Mouse (Mus musculus) kidney, adult 11 months (tissue): ENCODE data around the gene Cebpz.
A peak's percentile ranks its signal among the peaks of the same experiment; 100 is the strongest.

Experiments used
- DNase-seq: peaks from one replicate; pipeline ENCODE4 v3.0.0; 2022

Gene Cebpz

DNA sequence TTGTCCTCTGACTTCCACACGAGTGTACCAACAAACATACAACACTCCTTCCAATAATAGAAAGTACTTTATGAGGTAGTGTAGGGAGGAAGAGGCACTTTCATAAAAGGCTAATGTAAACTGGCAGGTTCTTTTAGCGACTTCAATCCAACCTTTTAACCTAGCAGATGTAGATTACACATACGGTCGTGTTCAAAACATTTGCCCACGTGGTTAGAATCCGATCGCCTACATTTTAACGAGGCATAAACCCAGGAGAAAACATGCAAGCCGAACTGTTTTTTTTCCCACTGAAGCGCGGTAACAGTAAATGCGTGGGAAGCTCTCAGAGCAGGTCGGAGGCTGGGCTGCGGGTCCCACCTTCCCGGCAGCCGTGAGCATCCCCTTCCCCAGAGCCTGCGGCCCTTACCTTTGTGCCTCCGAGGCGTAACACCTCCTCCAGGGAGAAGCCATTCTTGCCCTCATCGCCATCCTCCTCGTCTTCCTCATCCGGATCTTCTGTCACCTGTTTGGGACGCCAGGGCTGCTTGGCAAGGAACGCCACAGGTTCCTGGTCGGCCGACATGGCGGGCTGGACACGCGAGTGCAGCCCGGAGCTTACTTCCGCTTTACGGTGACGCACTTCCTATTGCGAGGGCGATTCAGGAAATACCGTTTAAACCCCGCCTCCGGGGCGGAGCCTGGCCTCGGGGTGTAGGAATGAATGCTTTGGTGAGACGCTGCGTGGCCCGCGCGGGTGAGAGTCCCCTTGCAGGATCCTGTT is at the start of gene Cebpz, which contains the start of gene Ndufaf7:
Gene Cebpz (minus strand): TSS at position 601 of the 763 bp plus-strand sequence.
Gene Ndufaf7 (plus strand): TSS at position 671 of the 763 bp plus-strand sequence.
- DNase-seq = peak; percentile 96

DNA sequence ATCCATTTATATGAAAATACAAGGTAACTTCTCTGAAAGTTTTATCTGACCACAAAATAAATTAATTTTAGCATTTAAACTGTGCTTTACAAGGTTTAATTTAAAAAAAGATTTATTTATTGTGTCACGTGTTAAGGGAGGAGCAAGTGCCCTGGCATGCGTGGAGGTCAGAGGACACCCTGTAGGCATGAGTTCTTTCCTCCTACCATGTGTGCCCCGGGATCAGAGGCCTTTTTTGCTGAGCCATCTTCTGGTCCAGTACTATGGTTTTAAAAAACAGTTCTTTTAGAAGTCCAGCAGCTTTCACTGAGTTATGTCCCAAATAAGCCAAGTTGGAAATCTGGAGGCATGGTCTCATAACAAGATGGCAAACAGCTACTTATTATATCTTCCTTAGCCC is 46.9 kb upstream of the Cebpz start:
- DNase-seq = no peak

DNA sequence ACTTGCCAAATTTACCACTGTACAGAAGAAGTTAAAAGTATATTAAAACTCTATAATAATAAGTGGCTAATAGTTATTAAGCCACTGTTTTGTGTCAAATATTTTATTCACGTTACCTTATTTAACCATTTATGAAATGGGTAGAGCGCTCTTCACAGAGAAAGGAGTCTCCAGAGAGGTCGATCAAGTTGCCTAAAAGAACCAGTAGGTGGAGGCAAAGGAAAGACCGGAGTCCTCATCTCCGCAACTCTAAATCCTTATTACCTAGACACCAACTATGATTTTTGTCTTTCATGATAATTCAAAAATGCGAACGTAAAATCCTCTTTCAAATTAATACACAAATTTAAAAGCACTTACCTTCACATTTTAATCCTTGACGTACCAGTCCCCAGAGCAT is 46.3 kb upstream of the Cebpz start:
- no peak for DNase-seq

GRCm38 (mm10) chr17:78968500-78968899 is 31.6 kb upstream of the Cebpz start:
- no peak for DNase-seq

DNA sequence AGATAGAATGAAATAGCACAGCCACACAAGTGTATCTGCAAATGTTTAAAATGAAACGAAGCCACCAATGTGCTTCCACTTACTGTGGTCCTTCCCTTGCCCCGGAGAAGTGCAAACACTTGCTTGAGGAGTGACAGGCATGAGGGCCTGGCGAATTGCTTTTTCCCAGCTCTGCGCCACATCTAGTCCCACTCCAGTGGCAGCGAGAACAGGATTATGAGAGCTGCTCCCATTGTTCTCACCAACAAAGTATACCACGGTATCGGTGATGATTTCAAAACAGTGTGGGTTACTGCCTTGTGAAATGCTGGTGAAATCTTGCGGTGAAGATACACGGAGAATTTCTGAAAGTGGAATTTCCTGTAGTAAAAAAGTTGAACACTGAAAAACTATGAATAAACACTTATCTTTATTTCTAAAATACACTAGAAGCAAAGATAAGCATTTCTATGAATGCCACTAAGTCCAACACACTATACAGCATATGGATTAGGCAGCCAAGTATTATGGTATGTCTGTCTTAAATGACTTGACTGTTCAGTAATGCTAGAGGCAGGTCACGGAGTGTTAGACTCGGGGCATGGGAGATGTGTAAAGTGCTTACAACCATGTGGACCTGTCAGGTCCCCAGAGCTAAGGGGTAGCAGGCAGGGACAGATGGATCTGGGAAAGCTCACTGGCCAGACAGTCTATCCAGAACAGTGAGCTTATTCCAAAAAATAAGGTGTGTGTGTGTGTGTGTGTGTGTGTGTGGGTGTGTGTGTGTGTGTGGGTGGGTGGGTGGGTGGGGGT is 29.4 kb upstream of the Cebpz start:
- no peak for DNase-seq

DNA sequence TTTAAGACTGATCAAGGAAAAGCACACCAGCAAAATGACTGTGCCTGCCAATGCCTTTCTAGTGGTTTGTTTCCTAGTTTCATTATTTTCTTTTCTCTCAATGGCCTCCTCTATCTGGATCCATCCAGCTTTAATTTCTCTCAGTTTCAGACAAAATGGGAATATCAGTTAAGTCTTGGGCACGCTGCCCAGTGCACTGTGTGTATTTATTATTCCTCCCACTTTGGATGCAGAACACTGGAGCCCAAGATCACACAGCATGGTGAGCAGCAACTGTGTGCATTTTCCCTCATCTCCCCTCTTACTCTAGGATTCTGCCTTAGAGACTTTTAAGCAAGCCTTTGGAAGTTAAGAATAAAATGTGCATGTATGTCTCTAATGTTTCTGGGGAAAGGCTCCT is 27.5 kb upstream of the Cebpz start:
- no peak for DNase-seq

- DNase-seq = no peak
Observed at GRCm38 (mm10) chr17:78959473-78959872, 22.6 kb upstream of the Cebpz start.

GRCm38 (mm10) chr17:78953240-78953639 is 16.4 kb upstream of the Cebpz start:
- DNase-seq = no peak

DNA sequence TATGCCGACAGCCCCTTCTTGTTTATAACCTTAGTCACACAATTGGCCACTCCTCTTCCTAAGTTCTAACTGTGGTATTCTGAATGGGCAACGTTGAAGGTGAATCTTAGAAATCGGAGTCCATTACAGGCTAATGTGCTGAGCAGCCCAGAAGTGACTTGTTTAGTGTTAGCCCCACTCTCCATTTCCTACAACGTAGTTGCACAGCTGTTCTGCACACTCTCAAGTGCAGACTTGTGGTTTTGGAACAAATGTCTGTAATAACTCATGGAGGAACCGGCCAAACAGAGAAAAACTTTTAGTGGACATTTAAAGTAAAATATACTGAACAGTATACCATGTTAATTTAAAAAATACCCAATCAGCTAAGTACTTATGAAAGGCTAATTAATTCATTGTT is 15.2 kb upstream of the Cebpz start:
- no peak for DNase-seq

DNA sequence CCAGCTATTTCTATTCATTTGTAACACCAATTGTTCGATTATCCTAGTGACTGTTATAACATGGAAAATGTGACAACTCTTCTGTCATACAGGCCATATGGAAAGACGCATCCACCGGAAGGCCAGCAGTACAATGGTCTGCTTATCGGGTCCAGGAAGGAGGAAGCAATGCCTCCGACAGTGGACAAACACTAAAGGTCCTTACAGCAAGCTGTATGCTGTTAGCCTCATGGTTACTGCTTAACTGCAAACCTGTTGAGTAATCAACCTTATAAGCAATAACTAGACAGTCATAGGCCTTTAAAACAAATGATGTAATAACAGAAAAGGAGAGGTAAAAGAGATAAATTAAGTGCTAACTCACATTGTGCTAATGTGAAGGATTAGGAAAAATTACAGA is 14.4 kb upstream of the Cebpz start:
- DNase-seq = no peak

DNA sequence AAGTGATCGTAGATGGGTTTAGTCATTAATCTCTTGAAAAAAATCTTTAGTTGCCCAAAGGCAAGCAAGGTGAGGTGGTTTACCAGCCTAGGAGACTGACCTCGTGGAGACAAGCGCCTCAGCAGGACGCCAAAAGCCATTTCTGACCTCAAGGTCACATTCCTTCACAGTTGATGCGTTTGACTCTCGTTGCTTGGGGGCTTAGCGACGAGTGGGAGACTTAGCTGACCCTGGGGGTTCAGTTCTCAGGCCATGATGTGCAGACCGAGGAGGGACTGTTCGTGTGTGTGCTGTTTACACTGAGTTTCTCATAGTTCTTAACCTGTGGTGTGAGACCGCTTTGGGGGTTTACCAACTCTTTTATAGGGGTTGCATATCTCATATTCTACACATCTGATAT is 5.7 kb upstream of the Cebpz start:
- no peak for DNase-seq

- no peak for DNase-seq
Observed at GRCm38 (mm10) chr17:78938927-78939326, 2.1 kb upstream of the Cebpz start.

DNA sequence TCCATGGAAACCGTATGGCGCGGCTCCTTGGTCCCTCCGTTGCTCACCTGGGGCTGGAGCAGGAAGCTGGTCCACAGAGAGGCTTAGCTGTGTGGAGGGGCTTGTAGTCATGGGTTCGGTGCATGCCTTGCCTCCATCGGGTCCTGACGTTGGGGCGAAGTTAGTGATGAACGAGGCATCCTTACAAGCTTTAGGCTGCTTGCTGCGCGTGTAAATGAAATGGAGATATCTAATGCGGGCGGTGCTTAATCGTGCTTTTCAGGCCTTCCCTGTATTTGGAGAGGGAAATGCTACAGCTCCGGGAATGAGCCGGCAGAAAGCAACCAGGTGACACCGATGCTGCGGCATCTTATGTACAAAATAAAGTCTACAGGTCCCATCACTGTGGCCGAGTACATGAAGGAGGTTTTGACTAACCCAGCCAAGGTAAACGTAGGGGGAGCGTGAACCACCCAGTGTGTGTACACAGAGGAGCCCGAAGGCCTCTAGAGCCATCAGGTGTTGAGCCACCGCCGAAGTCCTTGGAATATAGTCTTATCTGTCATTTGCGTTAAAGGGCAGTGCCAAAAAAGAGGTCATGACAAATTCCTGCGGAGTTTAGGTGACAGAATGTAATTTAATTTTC is 475 bp upstream of the Cebpz start:
- DNase-seq = no peak

- no peak for DNase-seq
Observed at GRCm38 (mm10) chr17:78935857-78936256, 1.0 kb downstream of the Cebpz start.

GRCm38 (mm10) chr17:78917696-78918095 is 19.2 kb downstream of the Cebpz start:
- DNase-seq = no peak

- DNase-seq = no peak
Observed at GRCm38 (mm10) chr17:78916899-78917298, 20.0 kb downstream of the Cebpz start.

- peak; percentile 94 for DNase-seq
Observed at GRCm38 (mm10) chr17:78916369-78916813, 20.5 kb downstream of the Cebpz start, which contains the start of gene Cebpzos. Gene Cebpzos, plus strand, starts transcription at chr17:78916500.

DNA sequence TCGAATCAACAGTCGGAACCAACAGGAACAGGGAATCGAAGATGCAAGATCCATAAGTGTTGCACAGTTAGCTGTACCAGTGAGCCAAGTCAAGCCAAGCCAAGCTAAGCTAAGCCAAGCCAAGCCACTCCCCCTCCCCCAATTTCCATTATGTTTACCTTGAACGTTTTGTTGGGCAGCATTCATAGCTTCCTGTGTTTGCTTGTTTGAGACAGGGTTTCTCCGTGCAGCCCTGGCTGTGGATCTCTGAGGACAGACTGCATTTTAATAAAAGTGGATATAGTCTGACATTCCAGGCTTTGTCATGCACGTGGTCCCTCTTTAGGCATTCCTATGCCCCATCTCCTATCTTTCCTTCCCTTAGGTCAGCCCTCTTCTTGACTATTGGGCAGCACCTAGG is 21.1 kb downstream of the Cebpz start:
- DNase-seq = no peak

- no peak for DNase-seq
Observed at GRCm38 (mm10) chr17:78913921-78914320, 22.9 kb downstream of the Cebpz start.

- DNase-seq = no peak
Observed at GRCm38 (mm10) chr17:78912861-78913281, 24.0 kb downstream of the Cebpz start.

- no peak for DNase-seq
Observed at GRCm38 (mm10) chr17:78909374-78909773, 27.5 kb downstream of the Cebpz start.

DNA sequence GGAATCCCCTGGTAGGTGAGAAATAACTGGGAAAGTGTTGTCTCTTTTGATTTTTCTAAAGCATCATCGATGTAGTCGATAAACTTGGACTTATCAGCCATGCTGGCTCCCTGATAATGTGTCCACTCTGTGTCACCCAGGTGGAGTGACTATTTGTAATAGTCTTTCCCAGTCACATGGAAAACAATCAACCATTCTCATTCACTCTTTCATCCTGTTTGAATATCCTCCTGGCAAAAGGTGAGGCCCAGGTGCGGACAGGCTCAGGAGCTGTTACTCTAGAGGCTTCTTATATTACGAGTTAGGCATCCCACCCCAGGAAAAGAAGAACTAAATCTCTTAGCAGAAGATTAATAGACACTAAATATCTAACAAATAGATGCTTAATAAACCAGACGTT is 30.0 kb downstream of the Cebpz start, which contains the start of gene Sult6b1:
Gene Sult6b1 (minus strand): TSS at position 101 of the 400 bp plus-strand sequence.
- no peak for DNase-seq

DNA sequence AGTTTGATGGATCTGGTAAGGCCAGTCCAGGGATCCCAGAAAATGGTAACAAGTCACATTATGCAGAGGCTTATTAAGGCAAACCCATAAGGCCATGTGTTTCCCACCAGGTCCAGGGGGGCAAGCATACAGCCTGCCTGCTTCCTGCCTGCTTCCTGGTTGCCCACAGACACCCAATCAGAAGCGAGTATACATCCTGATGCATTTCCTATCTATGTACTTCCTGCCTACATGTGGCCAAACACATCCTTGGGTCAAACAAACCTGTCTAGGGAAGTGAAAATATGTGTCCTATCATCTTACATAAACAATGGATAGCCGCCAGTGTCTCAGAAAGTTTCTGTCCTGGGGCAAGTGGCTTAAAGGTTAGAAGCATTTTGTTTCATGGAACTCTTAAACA is 33.7 kb downstream of the Cebpz start:
- no peak for DNase-seq
